Mouse (Mus musculus): Measurements from ENCODE around the gene Yipf7.

The Yipf7 gene

GRCm38 (mm10) chr5:69542489-69542888 is at the start of gene Yipf7:
Gene Yipf7 (minus strand): TSS chr5:69542648.
- DNase-seq: no peak

- DNase-seq: peak; percentile 81
Measured at GRCm38 (mm10) chr5:69591640-69592461, 49.4 kb upstream of the Yipf7 start, which contains the start of gene Gnpda2. Gene Gnpda2 (minus strand): TSS chr5:69592340.

DNA sequence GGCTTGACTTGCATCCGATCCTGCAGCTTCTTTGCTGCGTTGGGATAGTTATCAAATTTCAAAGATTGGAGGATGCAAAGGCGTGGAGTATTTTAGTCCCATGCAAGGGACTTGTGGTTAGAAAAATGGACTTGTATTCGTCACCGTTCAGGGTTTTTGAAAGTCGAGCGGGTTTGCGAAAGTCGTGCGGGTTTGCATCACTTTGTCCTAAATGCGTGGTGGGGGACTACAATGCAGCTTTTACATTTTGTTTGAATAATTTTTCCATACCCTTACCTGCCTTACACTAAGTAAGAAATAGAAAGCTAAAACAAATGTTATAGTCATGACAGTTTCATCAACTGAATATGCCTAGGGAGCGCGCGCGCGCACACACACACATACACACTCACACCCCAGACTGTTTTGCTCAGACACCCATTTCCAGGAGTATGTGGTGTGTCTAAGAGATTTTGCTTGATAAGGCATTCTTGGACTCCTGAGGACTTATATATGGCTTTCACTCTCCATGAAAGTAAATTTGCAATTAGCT is 15.0 kb upstream of the Yipf7 start:
- DNase-seq: peak; percentile 51

DNA sequence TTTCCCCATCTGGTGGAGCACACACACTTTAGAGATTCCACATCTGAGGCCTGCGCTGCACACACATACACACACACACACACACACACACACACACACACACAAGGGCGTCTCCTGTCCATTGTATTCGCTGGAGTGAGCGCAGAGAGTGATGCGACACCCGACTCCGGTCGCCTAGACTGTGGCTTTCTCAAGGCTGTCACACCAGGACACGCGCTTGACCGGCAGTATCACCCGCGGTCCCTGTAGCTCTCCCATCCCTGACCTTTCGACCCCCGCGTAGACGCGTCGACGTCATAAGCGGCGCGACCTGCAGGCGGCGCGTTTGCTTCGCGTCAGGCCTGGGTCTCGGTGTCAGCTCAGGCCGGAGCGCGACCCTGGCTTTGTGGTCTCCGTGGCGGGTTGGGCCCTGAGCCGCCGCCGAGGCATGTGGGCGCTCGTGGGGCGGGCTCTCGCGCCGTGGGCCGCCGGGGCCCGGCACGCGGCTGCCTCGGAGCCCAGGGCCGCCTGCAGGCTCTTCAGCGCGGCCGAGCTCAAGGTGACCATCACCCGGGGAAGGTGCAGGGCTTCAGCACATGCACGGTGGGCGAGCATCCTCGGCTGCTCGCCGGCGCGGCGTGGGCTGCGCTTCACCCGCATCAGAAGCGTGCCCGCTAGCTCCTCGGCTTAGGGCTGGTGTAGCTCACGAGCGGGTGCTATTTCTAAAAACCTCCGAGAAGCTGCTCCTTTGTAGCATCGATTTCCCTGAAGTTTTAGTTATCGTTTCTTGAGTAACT is 14.4 kb upstream of the Yipf7 start, which contains the start of gene Guf1:
Guf1 (plus strand) TSS at position 296 of the 776 bp plus-strand sequence.
- peak; percentile 89 for DNase-seq

DNA sequence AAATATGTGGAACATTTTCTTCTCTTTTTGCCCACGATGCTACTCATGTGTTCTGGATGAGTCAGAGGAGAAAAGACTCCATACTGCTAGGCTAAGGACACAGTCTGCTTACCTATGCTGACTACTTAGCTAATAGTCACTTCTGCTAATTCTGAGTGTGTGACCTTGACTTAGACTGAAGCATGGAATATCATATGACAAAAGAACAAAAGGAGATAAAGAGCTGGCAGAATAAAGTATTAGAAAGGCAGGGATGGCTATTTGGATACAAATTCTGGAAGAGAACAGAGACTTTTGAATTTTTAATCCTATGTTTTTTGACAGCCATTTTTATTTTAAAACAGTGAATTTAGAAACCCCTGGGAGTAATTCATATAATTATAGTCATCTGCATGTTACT is 768 bp downstream of the Yipf7 start:
- no peak for DNase-seq

DNA sequence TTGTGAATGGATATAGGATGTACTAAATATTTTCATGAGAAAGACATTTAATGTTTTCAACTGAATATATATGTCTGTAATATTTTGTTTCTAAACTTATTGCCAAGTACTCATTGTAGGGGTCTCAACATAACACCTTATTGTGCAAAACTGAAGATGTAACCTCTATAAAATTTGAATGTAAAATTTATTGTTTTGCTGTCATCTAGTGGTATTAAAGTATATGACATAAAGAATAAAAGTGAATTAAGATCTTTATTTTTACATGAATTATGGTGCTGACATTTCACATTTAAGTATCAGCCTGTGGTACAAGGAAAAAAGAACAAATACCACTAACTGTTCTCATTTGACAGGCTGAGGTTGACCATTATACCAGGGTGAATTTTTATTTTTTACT is 18.5 kb downstream of the Yipf7 start:
- DNase-seq: no peak

DNA sequence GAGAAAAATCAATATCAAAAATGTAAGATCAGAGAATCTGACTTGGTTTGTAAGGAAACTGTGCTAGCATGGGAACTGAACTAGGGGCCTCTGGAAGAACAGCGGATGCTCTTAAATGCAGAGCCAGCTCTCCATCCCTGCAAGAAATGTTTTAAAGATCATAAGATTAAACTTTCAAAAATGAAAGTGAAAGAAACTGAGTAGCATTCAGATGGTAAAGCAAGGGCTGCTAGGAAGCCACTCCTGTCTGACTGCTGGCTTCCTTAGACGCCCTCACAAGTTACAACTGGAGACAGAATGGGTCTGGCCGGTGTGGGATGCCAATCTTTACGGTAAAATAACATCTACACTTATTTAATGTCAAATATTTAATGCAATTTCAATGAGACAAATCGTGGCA is 20.4 kb downstream of the Yipf7 start:
- DNase-seq: no peak

DNA sequence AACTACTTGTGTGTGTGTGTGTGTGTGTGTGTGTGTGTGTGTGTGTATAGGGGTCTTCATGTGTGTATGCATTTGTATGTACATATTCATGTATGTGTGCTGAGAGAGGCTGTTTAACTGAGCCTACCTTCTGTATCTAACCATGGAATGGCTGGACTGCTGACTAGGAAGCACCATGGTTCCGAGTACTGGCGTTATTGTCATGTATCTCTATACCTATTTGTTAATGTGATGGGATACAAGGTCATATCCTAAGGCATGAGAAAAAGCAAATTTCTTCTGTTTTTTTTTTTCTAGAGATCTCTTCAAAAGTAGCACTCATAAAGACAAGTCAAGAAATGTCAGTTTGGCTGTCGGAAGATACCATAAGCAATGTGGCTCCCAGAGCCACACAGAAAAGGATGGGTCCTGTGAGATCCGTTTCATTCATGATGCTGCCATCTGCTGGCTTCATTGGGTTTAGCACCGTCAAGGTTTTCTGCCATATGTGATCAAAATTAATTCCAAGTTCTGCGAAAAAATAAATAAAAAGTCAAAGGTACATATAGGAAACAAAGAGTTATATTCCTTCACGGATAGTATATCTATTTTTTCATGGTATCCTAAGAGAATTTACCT is 21.7 kb downstream of the Yipf7 start:
- peak; percentile 17 for DNase-seq

DNA sequence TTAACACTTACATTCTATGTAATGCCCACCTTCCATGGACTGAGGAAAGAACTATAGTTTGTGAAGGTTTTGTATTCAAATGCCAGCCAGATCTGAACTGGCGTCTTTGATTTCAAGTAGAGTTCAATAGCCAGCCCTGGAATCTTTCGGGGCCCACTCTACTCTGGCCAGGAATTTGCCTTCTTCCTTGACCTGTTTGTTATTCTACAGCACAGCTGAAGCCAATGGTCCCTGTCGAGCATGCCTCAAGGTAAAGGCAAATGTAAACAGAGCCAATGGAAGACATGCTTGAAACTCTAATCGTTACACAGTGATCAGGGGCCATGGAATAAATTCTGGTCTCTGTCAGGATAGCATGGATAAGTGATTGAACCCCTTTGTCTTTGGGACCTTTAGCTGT is 30.2 kb downstream of the Yipf7 start:
- DNase-seq: no peak

DNA sequence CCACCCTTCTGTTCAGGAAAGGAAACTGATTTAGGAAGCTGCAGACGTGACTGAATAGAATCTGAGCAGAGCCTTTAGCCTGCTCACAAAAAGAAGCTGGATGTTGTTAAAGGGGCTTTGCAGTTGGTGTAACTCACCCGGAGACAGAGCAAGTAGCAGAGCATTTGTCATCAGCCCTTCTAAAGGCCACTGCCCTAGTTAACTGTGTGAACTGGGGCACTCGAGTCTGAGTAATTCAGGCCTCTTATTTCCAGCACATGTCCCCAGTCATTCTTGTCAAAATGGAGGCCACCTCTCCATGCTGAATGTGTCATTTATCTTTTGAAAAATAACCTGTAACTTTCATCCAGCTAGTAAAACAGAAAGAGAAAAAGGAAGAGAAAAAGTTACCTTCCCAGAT is 30.8 kb downstream of the Yipf7 start:
- DNase-seq: no peak

- no peak for DNase-seq
Measured at GRCm38 (mm10) chr5:69507045-69507444, 35.4 kb downstream of the Yipf7 start.

DNA sequence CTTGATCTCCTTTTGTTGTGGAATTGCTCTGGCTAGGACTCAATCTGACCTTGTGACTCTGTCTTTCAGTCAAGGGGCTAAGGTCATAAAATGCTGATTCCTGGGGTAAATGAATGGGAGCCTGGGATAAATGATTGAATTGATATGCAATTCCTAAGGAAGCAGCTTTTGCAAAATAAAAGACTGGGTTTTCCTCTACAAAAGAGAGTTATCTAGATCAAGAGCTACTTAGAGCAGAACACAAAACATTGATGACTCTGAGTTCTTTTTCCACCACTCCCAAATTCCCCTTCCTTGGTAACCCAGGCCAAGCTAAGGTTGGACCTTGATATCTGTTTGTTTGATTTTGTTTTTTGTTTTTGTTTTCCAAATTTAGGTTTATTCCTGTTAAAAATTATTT is 53.4 kb downstream of the Yipf7 start:
- DNase-seq: no peak

DNA sequence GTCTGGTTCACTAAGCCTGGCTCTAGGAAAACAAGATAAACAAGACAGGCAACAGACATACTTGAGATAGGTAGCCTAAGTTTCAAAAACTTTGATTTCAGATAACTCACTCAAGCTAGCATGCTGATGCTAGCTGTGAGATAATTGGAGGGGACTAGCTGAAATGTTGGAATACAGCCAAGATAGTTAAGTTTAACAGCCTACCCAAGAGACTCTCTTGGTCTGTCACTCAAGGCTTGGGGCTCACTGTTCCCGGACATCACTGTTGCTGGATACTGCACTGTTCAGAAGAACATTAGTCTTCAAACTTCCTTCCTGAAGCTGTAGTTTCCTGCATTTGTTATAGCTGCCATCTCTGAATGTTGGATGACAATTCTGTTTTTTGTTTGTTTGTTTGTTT is 74.9 kb downstream of the Yipf7 start:
- no peak for DNase-seq

Data from liver (tissue).